Mouse (Mus musculus) spleen, adult 2 months (tissue): ENCODE results near the gene Gm10256. TPM values are rescaled to one million over a fixed set of nuclear protein-coding genes. Genes with fewer than 3 reads are reported as not detected.
"Not testable (repeated sequence)": the region's sequence is repeated elsewhere in the genome, so short reads cannot be mapped to it uniquely, and the experiment has no call there.

ENCODE experiments used
- DNase-seq, 2 experiments: peaks; one replicate each; pipeline versions ENCODE4 v3.0.0 to v3.0.0-alpha.2; 2012 to 2021; ENCODE audit warnings: low spot score in 2 of 2, low read depth in 1 of 2
- H3K27ac ChIP-seq: fragments of 200-500 bp; 2 replicates; pipeline ENCODE4 v1.5.1; 2012; ENCODE audit warnings: low read length, inconsistent platforms; ENCODE audit not compliant: insufficient read depth
- H3K27me3 ChIP-seq: fragments of 200-500 bp; 2 replicates; pipeline ENCODE4 v1.6.1; 2012; ENCODE audit warnings: mild to moderate bottlenecking, moderate library complexity, low read length, inconsistent platforms; ENCODE audit not compliant: control insufficient read depth, insufficient read depth
- H3K36me3 ChIP-seq: fragments of 200-500 bp; 2 replicates; pipeline ENCODE4 v1.6.1; 2012; ENCODE audit warnings: mild to moderate bottlenecking, low read length, inconsistent platforms; ENCODE audit not compliant: control insufficient read depth, insufficient read depth
- H3K4me1 ChIP-seq: fragments of 200-500 bp; 2 replicates; pipeline ENCODE4 v1.6.1; 2011; ENCODE audit warnings: inconsistent platforms; ENCODE audit not compliant: control insufficient read depth, insufficient read depth, insufficient read length
- H3K4me3 ChIP-seq: fragments of 200-500 bp; 2 replicates; pipeline ENCODE4 v1.5.1; 2011; ENCODE audit warnings: mild to moderate bottlenecking, inconsistent platforms; ENCODE audit not compliant: insufficient read depth, insufficient read length; ENCODE audit errors: extremely low read depth
- WGBS: fragments of 180-500 bp; shearing (Covaris S2); methylation state at CpG from one replicate; pipeline ENCODE4 v1.1.7; 2018; 5-methylcytosine and 5-hydroxymethylcytosine counted together
- polyA plus RNA-seq: library from polyadenylated mRNA; depleted of rRNA; stranded (reverse); fragments of >200 nt; gene quantifications from 2 replicates; pipeline ENCODE4 v1.2.3, GENCODE M21; 2012; rRNA removed

Gm10256 gene
- not detected in 2 replicates for polyA plus RNA-seq

GRCm38 (mm10) chrY:2830380-2830779 lies at the start of gene Gm10256, which contains the start of gene Rbmy:
Gene Gm10256, plus strand, starts transcription at chrY:2830699.
Gene Rbmy, plus strand, starts transcription at chrY:2830680.
- not testable (repeated sequence) for H3K36me3 ChIP-seq, H3K27me3 ChIP-seq, DNase-seq, H3K4me1 ChIP-seq, H3K27ac ChIP-seq, H3K4me3 ChIP-seq
- no CpG with 5 or more reads among the region's 9 CpGs for WGBS

- not testable (repeated sequence) for H3K4me1 ChIP-seq, H3K36me3 ChIP-seq, H3K4me3 ChIP-seq, H3K27me3 ChIP-seq, DNase-seq, H3K27ac ChIP-seq
- no CpG with 5 or more reads among the region's 8 CpGs for WGBS
Measured at GRCm38 (mm10) chrY:2796105-2796504, 34.4 kb upstream of the Gm10256 start, which contains the start of gene Gm4064. Gene Gm4064, minus strand, starts transcription at chrY:2796205.

- not testable (repeated sequence) for DNase-seq, H3K4me1 ChIP-seq, H3K4me3 ChIP-seq, H3K27me3 ChIP-seq, H3K36me3 ChIP-seq, H3K27ac ChIP-seq
- no CpG with 5 or more reads among the region's 9 CpGs for WGBS
Measured at GRCm38 (mm10) chrY:2900689-2901088, 70.2 kb downstream of the Gm10256 start, which contains the start of gene Gm10352. Gene Gm10352, plus strand, starts transcription at chrY:2900989.

Other genes starting within 250 kb of the Gm10256 start
- not detected in 2 replicates for gene H2al2c, start 231.6 kb upstream of the Gm10256 start, polyA plus RNA-seq
- not detected in 2 replicates for gene Sry, start 167.0 kb upstream of the Gm10256 start, polyA plus RNA-seq
- gene H2al2b, start 110.0 kb upstream of the Gm10256 start, polyA plus RNA-seq, result not detected in 2 replicates
- gene Gm4064, start 34.5 kb upstream of the Gm10256 start, polyA plus RNA-seq, result not detected in 2 replicates
- gene Rbmy, start within 50 bp of the Gm10256 start, polyA plus RNA-seq, result not detected in 2 replicates
- not detected in 2 replicates for gene Gm10352, start 70.3 kb downstream of the Gm10256 start, polyA plus RNA-seq
- not detected in 2 replicates for gene Gm29289, start 101.9 kb downstream of the Gm10256 start, polyA plus RNA-seq